Comparison of ENCODE assay signal across 8 mouse cellular contexts in the genomic region with DNA sequence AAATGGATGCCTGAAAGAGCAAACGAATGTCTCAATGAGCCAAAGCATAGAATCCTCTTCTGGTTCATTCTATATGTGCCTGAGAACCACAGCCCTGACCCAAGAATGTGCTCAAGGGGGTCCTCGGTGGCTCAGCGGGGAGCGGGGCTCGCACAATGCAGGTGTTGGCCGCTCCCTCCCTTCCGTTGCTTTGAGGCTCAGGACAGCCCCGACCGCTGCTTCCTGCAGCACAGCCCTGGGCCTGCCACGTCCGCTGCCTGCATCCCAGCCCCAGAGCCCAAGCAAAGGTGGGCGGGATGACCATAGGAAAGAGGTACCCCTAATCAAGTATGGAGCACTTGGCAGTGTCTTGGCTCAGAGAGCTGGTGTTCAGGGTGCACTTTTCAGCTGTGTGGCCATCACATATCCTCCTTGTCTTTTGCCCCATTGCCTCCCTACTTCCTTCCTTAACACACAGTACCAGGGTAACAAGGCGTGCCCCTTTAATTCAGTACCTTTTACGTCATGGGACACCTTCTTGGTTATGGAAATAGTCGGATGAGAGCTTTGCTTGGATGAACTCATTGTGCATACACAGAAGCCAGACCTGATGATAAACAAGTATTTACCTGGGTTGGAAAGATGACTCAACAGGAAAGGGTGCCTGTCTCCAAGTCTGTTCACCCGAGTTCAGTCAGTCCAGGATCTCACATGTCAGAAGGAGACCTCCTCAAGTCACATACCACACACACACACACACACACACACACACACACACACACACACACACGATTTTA. TPM values are rescaled to one million over a fixed set of nuclear protein-coding genes. Genes with fewer than 3 reads are reported as not detected.
DNase-seq lines count a peak whose midpoint lies in the region; ATAC-seq and TF ChIP-seq lines count a peak whose summit lies in the region.

No protein-coding gene starts in this region.

- H3K4me3 ChIP-seq in lung, embryonic 14.5 days (ENCODE audit: low read depth, low read length): no peak overlapping the region
- peak overlapping the region; percentile 50 for H3K4me3 ChIP-seq in megakaryocyte, embryonic 14.5 days (replicated peaks)
- no peak overlapping the region for H3K4me3 ChIP-seq in lung, postnatal 0 days (ENCODE audit: low read depth, low read length)

- peaks cover 30% of the 10 kb centered on the region for H3K27me3 ChIP-seq in lung, embryonic 14.5 days (ENCODE audit: insufficient read depth, low read length)
- H3K27me3 ChIP-seq in megakaryocyte, embryonic 14.5 days (replicated peaks): peaks cover 29% of the 10 kb centered on the region
- H3K27me3 ChIP-seq in lung, postnatal 0 days (replicated peaks; ENCODE audit: insufficient read depth, low read length): peaks cover 29% of the 10 kb centered on the region

- ATAC-seq in lung, embryonic 14.5 days (ENCODE audit: insufficient read depth): no peak
- peak; percentile 45 for ATAC-seq in granulocyte monocyte progenitor cell, adult 5-6 weeks (replicated peaks; ENCODE audit: poor library complexity, severe bottlenecking)
- ATAC-seq in lung, postnatal 0 days: no peak

- WGBS in lung, embryonic 14.5 days: 21% methylated on average over 17 of the region's 17 CpGs
- WGBS in lung, postnatal 0 days: 17% methylated on average over 17 of the region's 17 CpGs

- no peaks in the 10 kb centered on the region for H3K36me3 ChIP-seq in lung, embryonic 14.5 days (ENCODE audit: insufficient read depth)
- no peaks in the 10 kb centered on the region for H3K36me3 ChIP-seq in megakaryocyte, embryonic 14.5 days (replicated peaks; ENCODE audit: low read length)
- no peaks in the 10 kb centered on the region for H3K36me3 ChIP-seq in lung, postnatal 0 days (ENCODE audit: insufficient read depth, low read length)

- no peaks in the 10 kb centered on the region for H3K9me3 ChIP-seq in lung, embryonic 14.5 days (ENCODE audit: low read depth, low read length)
- no peaks in the 10 kb centered on the region for H3K9me3 ChIP-seq in megakaryocyte, embryonic 14.5 days
- H3K9me3 ChIP-seq in lung, postnatal 0 days (ENCODE audit: low read length): no peaks in the 10 kb centered on the region

- no peak overlapping the region for H3K9ac ChIP-seq in lung, embryonic 14.5 days
- no peak overlapping the region for H3K9ac ChIP-seq in lung, postnatal 0 days (replicated peaks; ENCODE audit: low read depth)

- TF ChIP-seq EP300 in lung, postnatal 0 days (IDR thresholded peaks at IDR 0.05): no peak

- no peak overlapping the region for H3K27ac ChIP-seq in lung, embryonic 14.5 days (ENCODE audit: low read depth)
- no peak overlapping the region for H3K27ac ChIP-seq in lung, postnatal 0 days (ENCODE audit: low read length)

- H3K4me1 ChIP-seq in lung, embryonic 14.5 days (ENCODE audit: insufficient read depth): no peaks in the 10 kb centered on the region
- peaks cover 62% of the 10 kb centered on the region for H3K4me1 ChIP-seq in megakaryocyte, embryonic 14.5 days
- no peaks in the 10 kb centered on the region for H3K4me1 ChIP-seq in lung, postnatal 0 days (ENCODE audit: insufficient read depth, low read depth, low read length)

- peak overlapping the region; percentile 21; the same call in 1 of the 2 replicates for H3K4me2 ChIP-seq in lung, embryonic 14.5 days
- H3K4me2 ChIP-seq in lung, postnatal 0 days (replicated peaks; ENCODE audit: low read depth, low read length): no peak overlapping the region

- no peak for TF ChIP-seq CTCF in lung, embryonic 14.5 days (IDR thresholded peaks at IDR 0.05; ENCODE audit: low read depth)
- no peak for TF ChIP-seq CTCF in lung, postnatal 0 days (IDR thresholded peaks at IDR 0.05)

- no peak for DNase-seq in lung, embryonic 14.5 days
- no peak for DNase-seq in lung, postnatal 10 days
- DNase-seq in thymus, postnatal 14 days: peak; percentile 69
- DNase-seq in adrenal gland, adult 8-10 months: no peak
- DNase-seq in cerebellum, adult 11-12 months: no peak
- DNase-seq in lung, postnatal 0 days (ENCODE audit: low spot score): no peak

RNA-seq across cellular contexts. Expression of a gene that starts 11.8 kb away (rescaled TPM):
- polyA plus RNA-seq in lung, embryonic 14.5 days (2014; fragmentation: Nextera tagmentation; extraction: Ambion mirVana): 15.2 and 16.5 TPM in 2 replicates
- 1.5 and 4.4 TPM in 2 replicates for total RNA-seq in granulocyte monocyte progenitor cell, adult 5-6 weeks (2014; fragmentation: Nextera tagmentation)
- 0.21 and 0.78 TPM in 2 replicates for total RNA-seq in granulocyte monocyte progenitor cell, adult 5-6 weeks (2017)
- not detected in 2 replicates for polyA plus RNA-seq in megakaryocyte, embryonic 14.5 days (2012; ENCODE audit: insufficient read depth, low replicate concordance)
- 1 to 10 TPM in 2 of 4 experiments, under 1 TPM in 2; 0.68 to 2.1 (median 1.3) TPM for total RNA-seq in adrenal gland, adult 8-10 months (2022)
- polyA plus RNA-seq in lung, postnatal 0 days (2015; fragmentation: Nextera tagmentation; extraction: Ambion mirVana): 6.0 and 8.1 TPM in 2 replicates

RNA-seq across cellular contexts. Expression of a gene that starts 22.7 kb away (rescaled TPM):
- polyA plus RNA-seq in lung, embryonic 14.5 days (2014; fragmentation: Nextera tagmentation; extraction: Ambion mirVana): 1.1 and 1.4 TPM in 2 replicates
- not detected in 2 replicates for total RNA-seq in granulocyte monocyte progenitor cell, adult 5-6 weeks (2014; fragmentation: Nextera tagmentation)
- total RNA-seq in granulocyte monocyte progenitor cell, adult 5-6 weeks (2017): 1.5 TPM in 1 of 2 replicates, not detected in the other
- polyA plus RNA-seq in megakaryocyte, embryonic 14.5 days (2012; ENCODE audit: insufficient read depth, low replicate concordance): 0.12 and 14.4 TPM in 2 replicates
- total RNA-seq in adrenal gland, adult 8-10 months (2022): 1 to 10 TPM in 2 of 4 experiments, under 1 TPM in 2; 0.83 to 8.4 (median 1.2) TPM
- polyA plus RNA-seq in lung, postnatal 0 days (2015; fragmentation: Nextera tagmentation; extraction: Ambion mirVana): 0.38 and 1.2 TPM in 2 replicates

RNA-seq across cellular contexts. Expression of a gene that starts 32.7 kb away (rescaled TPM):
- polyA plus RNA-seq in lung, embryonic 14.5 days (2014; fragmentation: Nextera tagmentation; extraction: Ambion mirVana): 16.4 and 20.9 TPM in 2 replicates
- total RNA-seq in granulocyte monocyte progenitor cell, adult 5-6 weeks (2014; fragmentation: Nextera tagmentation): 10.8 and 21.5 TPM in 2 replicates
- total RNA-seq in granulocyte monocyte progenitor cell, adult 5-6 weeks (2017): 20.4 and 20.7 TPM in 2 replicates
- polyA plus RNA-seq in megakaryocyte, embryonic 14.5 days (2012; ENCODE audit: insufficient read depth, low replicate concordance): 0.85 and 3.7 TPM in 2 replicates
- total RNA-seq in adrenal gland, adult 8-10 months (2022): 10 to 100 TPM; 21.8 to 24.5 (median 22.9) TPM
- 10.7 and 11.1 TPM in 2 replicates for polyA plus RNA-seq in lung, postnatal 0 days (2015; fragmentation: Nextera tagmentation; extraction: Ambion mirVana)
